Mouse (Mus musculus) lung, postnatal 10 days (tissue): ENCODE results near the gene Ergic1.
A peak's percentile ranks its signal among the peaks of the same experiment; 100 is the strongest.

Experiments
- DNase-seq: peaks from one replicate; pipeline ENCODE4 v3.0.0; 2021

The Ergic1 gene

GRCm38 (mm10) chr17:26628936-26629335, 67.6 kb downstream of the Ergic1 start:
- DNase-seq: no peak

- no peak for DNase-seq
Measured at GRCm38 (mm10) chr17:26631811-26632327, 70.6 kb downstream of the Ergic1 start.

GRCm38 (mm10) chr17:26633186-26633585, 71.9 kb downstream of the Ergic1 start:
- no peak for DNase-seq

- DNase-seq: no peak
Measured at GRCm38 (mm10) chr17:26633926-26634325, 72.6 kb downstream of the Ergic1 start.

- DNase-seq: no peak
Measured at GRCm38 (mm10) chr17:26634539-26634938, 73.2 kb downstream of the Ergic1 start.

GRCm38 (mm10) chr17:26635951-26636350, 74.7 kb downstream of the Ergic1 start:
- no peak for DNase-seq

- no peak for DNase-seq
Measured at GRCm38 (mm10) chr17:26637851-26638250, 76.6 kb downstream of the Ergic1 start.

GRCm38 (mm10) chr17:26638655-26639054, 77.4 kb downstream of the Ergic1 start:
- DNase-seq: peak; percentile 91

GRCm38 (mm10) chr17:26639791-26640190, 78.5 kb downstream of the Ergic1 start:
- DNase-seq: no peak

- DNase-seq: peak; percentile 79
Measured at GRCm38 (mm10) chr17:26640286-26640740, 79.0 kb downstream of the Ergic1 start.

GRCm38 (mm10) chr17:26643456-26643855, 82.2 kb downstream of the Ergic1 start:
- no peak for DNase-seq

- no peak for DNase-seq
Measured at GRCm38 (mm10) chr17:26643993-26644392, 82.7 kb downstream of the Ergic1 start.

GRCm38 (mm10) chr17:26644509-26645410, 83.5 kb downstream of the Ergic1 start:
- no peak for DNase-seq

- DNase-seq: no peak
Measured at GRCm38 (mm10) chr17:26645411-26645854, 84.1 kb downstream of the Ergic1 start.

GRCm38 (mm10) chr17:26647283-26647682, 86.0 kb downstream of the Ergic1 start:
- DNase-seq: peak; percentile 51

GRCm38 (mm10) chr17:26649565-26649964, 88.3 kb downstream of the Ergic1 start:
- no peak for DNase-seq

- DNase-seq: peak; percentile 61
Measured at GRCm38 (mm10) chr17:26650451-26651363, 89.4 kb downstream of the Ergic1 start.

- no peak for DNase-seq
Measured at GRCm38 (mm10) chr17:26658854-26659572, 97.7 kb downstream of the Ergic1 start.

GRCm38 (mm10) chr17:26659573-26659915, 98.3 kb downstream of the Ergic1 start:
- DNase-seq: no peak

GRCm38 (mm10) chr17:26660192-26660912, 99.1 kb downstream of the Ergic1 start:
- DNase-seq: peak; percentile 89

GRCm38 (mm10) chr17:26662204-26662603, 100.9 kb downstream of the Ergic1 start:
- DNase-seq: no peak
